Mouse (Mus musculus): ENCODE measurements at regions not wholly inside any gene's neighbourhood (a gene's known extent, or its start where the extent isn't known, plus 50 kb on each side); places are given as distances from the start of the nearest gene placed in this dataset.

GRCm38 (mm10) chr1:185057443-185057842, 58.1 kb upstream of the Mark1 start:
- H3K4me1 ChIP-seq (ENCODE audit: control insufficient read depth, insufficient read depth, low read length), result no peaks in the 10 kb centered on the region
- no peaks in the 10 kb centered on the region for H3K36me3 ChIP-seq (ENCODE audit: control insufficient read depth, insufficient read depth, low read length)
- no peak overlapping the region for H3K27ac ChIP-seq (ENCODE audit: low read depth, low read length)
- WGBS (ENCODE audit: insufficient replicate concordance), result 83% methylated on average over 15 of the region's 15 CpGs
- no peak overlapping the region for H3K4me2 ChIP-seq
- no peak for ATAC-seq (replicated peaks; ENCODE audit: insufficient number of reproducible peaks, low FRiP score, low TSS enrichment)
- no peaks in the 10 kb centered on the region for H3K9me3 ChIP-seq (replicated peaks; ENCODE audit: control insufficient read depth, low read length)
- H3K9ac ChIP-seq (ENCODE audit: low read depth, low read length), result no peak overlapping the region
- no peaks in the 10 kb centered on the region for H3K27me3 ChIP-seq (ENCODE audit: control insufficient read depth, insufficient read depth, low read length)
- no peak overlapping the region for H3K4me3 ChIP-seq (ENCODE audit: low read depth, low read length)

- H3K9ac ChIP-seq (ENCODE audit: low read depth, low read length), result no peak overlapping the region
- ATAC-seq (replicated peaks; ENCODE audit: insufficient number of reproducible peaks, low FRiP score, low TSS enrichment), result no peak
- 76% methylated on average over 6 of the region's 6 CpGs for WGBS (ENCODE audit: insufficient replicate concordance)
- H3K27me3 ChIP-seq (ENCODE audit: control insufficient read depth, insufficient read depth, low read length), result no peaks in the 10 kb centered on the region
- H3K27ac ChIP-seq (ENCODE audit: low read depth, low read length), result no peak overlapping the region
- peaks cover 7% of the 10 kb centered on the region; the same call in 1 of the 2 replicates for H3K4me1 ChIP-seq (ENCODE audit: control insufficient read depth, insufficient read depth, low read length)
- no peaks in the 10 kb centered on the region for H3K9me3 ChIP-seq (replicated peaks; ENCODE audit: control insufficient read depth, low read length)
- no peak overlapping the region for H3K4me2 ChIP-seq
- no peaks in the 10 kb centered on the region for H3K36me3 ChIP-seq (ENCODE audit: control insufficient read depth, insufficient read depth, low read length)
- no peak overlapping the region for H3K4me3 ChIP-seq (ENCODE audit: low read depth, low read length)
Observed at GRCm38 (mm10) chr1:185052700-185053099, 53.3 kb upstream of the Mark1 start.

- 80% methylated on average over 2 of the region's 2 CpGs for WGBS (ENCODE audit: insufficient replicate concordance)
- no peaks in the 10 kb centered on the region for H3K27me3 ChIP-seq (ENCODE audit: control insufficient read depth, insufficient read depth, low read length)
- H3K4me2 ChIP-seq, result no peak overlapping the region
- no peak overlapping the region for H3K27ac ChIP-seq (ENCODE audit: low read depth, low read length)
- ATAC-seq (replicated peaks; ENCODE audit: insufficient number of reproducible peaks, low FRiP score, low TSS enrichment), result no peak
- no peaks in the 10 kb centered on the region for H3K9me3 ChIP-seq (replicated peaks; ENCODE audit: control insufficient read depth, low read length)
- peaks cover 14% of the 10 kb centered on the region for H3K4me1 ChIP-seq (ENCODE audit: control insufficient read depth, insufficient read depth, low read length)
- H3K36me3 ChIP-seq (ENCODE audit: control insufficient read depth, insufficient read depth, low read length), result no peaks in the 10 kb centered on the region
- H3K9ac ChIP-seq (ENCODE audit: low read depth, low read length), result no peak overlapping the region
- no peak overlapping the region for H3K4me3 ChIP-seq (ENCODE audit: low read depth, low read length)
Observed at GRCm38 (mm10) chr1:185049980-185050379, 50.6 kb upstream of the Mark1 start.

All from heart, embryonic 11.5 days (tissue).